Mouse (Mus musculus): ENCODE measurements around the gene Catsperg2. TPM values are rescaled to one million over a fixed set of nuclear protein-coding genes. Genes with fewer than 3 reads are reported as not detected.
A peak's percentile ranks its signal among the peaks of the same experiment; 100 is the strongest.
"Not testable (repeated sequence)": the region's sequence is repeated elsewhere in the genome, so short reads cannot be mapped to it uniquely, and the experiment has no call there.

Gene Catsperg2
- under 1 TPM in 1 of 4 experiments, not detected in 3; 0.16 TPM for total RNA-seq (2022)

GRCm38 (mm10) chr7:29726860-29727259, at the start of gene Catsperg2:
Gene Catsperg2 (minus strand): TSS chr7:29727032.
- DNase-seq (ENCODE audit: low spot score in 2 of 2) = not testable (repeated sequence)

GRCm38 (mm10) chr7:29776568-29776967, 49.7 kb upstream of the Catsperg2 start:
- DNase-seq (ENCODE audit: low spot score in 2 of 2) = no peak

- DNase-seq (ENCODE audit: low spot score in 2 of 2) = no peak
These were observed 47.5 kb upstream of the Catsperg2 start for GRCm38 (mm10) chr7:29774371-29774770.

- DNase-seq (ENCODE audit: low spot score in 2 of 2) = no peak
These were observed 46.7 kb upstream of the Catsperg2 start for GRCm38 (mm10) chr7:29773503-29773902.

- no peak for DNase-seq (ENCODE audit: low spot score in 2 of 2)
These were observed 42.1 kb upstream of the Catsperg2 start for GRCm38 (mm10) chr7:29768980-29769379.

- DNase-seq (ENCODE audit: low spot score in 2 of 2) = peak; percentile 77 to 88
These were observed 41.5 kb upstream of the Catsperg2 start, which contains the start of gene Zfp84 for GRCm38 (mm10) chr7:29768090-29768900. Gene Zfp84 (plus strand): TSS chr7:29768552.

GRCm38 (mm10) chr7:29767058-29767686, 40.3 kb upstream of the Catsperg2 start:
- peak; percentile 69 to 80 for DNase-seq (ENCODE audit: low spot score in 2 of 2)

- no peak for DNase-seq (ENCODE audit: low spot score in 2 of 2)
These were observed 37.9 kb upstream of the Catsperg2 start for GRCm38 (mm10) chr7:29764702-29765101.

- DNase-seq (ENCODE audit: low spot score in 2 of 2) = no peak
These were observed 33.6 kb upstream of the Catsperg2 start for GRCm38 (mm10) chr7:29760476-29760875.

- DNase-seq (ENCODE audit: low spot score in 2 of 2) = no peak
These were observed 15.4 kb upstream of the Catsperg2 start for GRCm38 (mm10) chr7:29742258-29742657.

GRCm38 (mm10) chr7:29728055-29728454, 1.2 kb upstream of the Catsperg2 start:
- DNase-seq (ENCODE audit: low spot score in 2 of 2) = no peak

GRCm38 (mm10) chr7:29725461-29726142, 1.2 kb downstream of the Catsperg2 start:
- not testable (repeated sequence) for DNase-seq (ENCODE audit: low spot score in 2 of 2)

GRCm38 (mm10) chr7:29708891-29709290, 17.9 kb downstream of the Catsperg2 start:
- DNase-seq (ENCODE audit: low spot score in 2 of 2) = not testable (repeated sequence)

GRCm38 (mm10) chr7:29695231-29695630, 31.6 kb downstream of the Catsperg2 start:
- not testable (repeated sequence) for DNase-seq (ENCODE audit: low spot score in 2 of 2)

GRCm38 (mm10) chr7:29681868-29682267, 45.0 kb downstream of the Catsperg2 start:
- no peak for DNase-seq (ENCODE audit: low spot score in 2 of 2)

Small RNAs within 50 kb of the gene (microRNA-seq; reads per million reads assigned to microRNA genes)
- 1.8 to 1.9 reads per million in 2 experiments for gene Mir1964

Other genes starting within 250 kb of the Catsperg2 start
- 10 to 100 TPM; 55.2 to 64.7 (median 57.8) TPM for gene Sipa1l3, start 208.4 kb downstream of the Catsperg2 start, total RNA-seq (2022)
- 10 to 100 TPM; 16.7 to 18.4 (median 17.4) TPM for gene Zfp84, start 41.5 kb upstream of the Catsperg2 start, total RNA-seq (2022)
- gene Zfp30, start 57.0 kb upstream of the Catsperg2 start, total RNA-seq (2022) = 10 to 100 TPM; 10.2 to 11.5 (median 11.0) TPM
- gene Zfp790, start 89.1 kb upstream of the Catsperg2 start, total RNA-seq (2022) = 10 to 100 TPM; 20.5 to 23.8 (median 21.1) TPM
- 10 to 100 TPM; 14.3 to 21.6 (median 18.6) TPM for gene Zfp940, start 126.6 kb upstream of the Catsperg2 start, total RNA-seq (2022)
- gene Zfp420, start 132.9 kb upstream of the Catsperg2 start, total RNA-seq (2022) = 10 to 100 TPM; 13.7 to 16.2 (median 14.9) TPM
- gene Zfp27, start 179.5 kb upstream of the Catsperg2 start, total RNA-seq (2022) = 10 to 100 TPM; 17.5 to 22.5 (median 18.0) TPM
- 1 to 10 TPM; 8.0 to 9.5 (median 8.8) TPM for gene Zfp383, start 181.2 kb upstream of the Catsperg2 start, total RNA-seq (2022)
- 10 to 100 TPM; 16.6 to 17.9 (median 17.6) TPM for gene Zfp74, start 227.1 kb upstream of the Catsperg2 start, total RNA-seq (2022)